Mouse (Mus musculus) small intestine, adult 2 months (tissue): ENCODE data around the gene Pianp.

Source experiments
- CTCF ChIP-seq: fragments of 200-500 bp; IDR thresholded peaks from 2 replicates; pipeline ENCODE4 v1.5.1; 2012; ENCODE audit warnings: low read depth, mild to moderate bottlenecking, control low read depth, inconsistent platforms, low read length, moderate library complexity, mixed read lengths; ENCODE audit not compliant: insufficient replicate concordance, insufficient read length; ENCODE audit errors: extremely low read depth
- POLR2A ChIP-seq: fragments of 200-500 bp; IDR thresholded peaks from 2 replicates; pipeline ENCODE4 v1.6.1; 2012; ENCODE audit warnings: low read depth, mild to moderate bottlenecking, control low read depth, inconsistent platforms, low read length, moderate library complexity

DNA sequence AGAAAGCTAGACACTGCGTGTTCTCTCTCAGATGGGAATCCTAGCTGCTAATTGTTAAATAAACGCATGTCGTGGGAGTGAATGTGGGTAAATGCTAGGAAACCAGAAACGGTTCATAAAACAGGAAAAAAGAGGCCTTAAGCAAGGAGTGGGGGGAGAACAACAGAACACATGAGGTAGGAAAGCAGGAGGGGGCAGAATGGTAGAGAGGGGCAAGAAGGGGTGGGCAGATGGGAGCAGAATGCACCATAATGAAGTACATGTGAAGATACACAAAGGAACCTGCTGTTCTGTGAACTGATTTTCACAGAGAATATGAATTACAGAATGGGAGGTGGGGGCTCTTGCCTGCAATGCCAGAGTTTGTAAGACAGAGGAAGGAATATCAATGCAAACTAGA lies 4.3 kb upstream of the Pianp start:
- TF ChIP-seq CTCF (no peak), POLR2A (no peak)
